Mouse (Mus musculus) layer of hippocampus, adult 9-11 months (tissue): ENCODE data around the gene D330020A13Rik.
"Not testable (repeated sequence)": the region's sequence is repeated elsewhere in the genome, so short reads cannot be mapped to it uniquely, and the experiment has no call there.

Experiments used
- DNase-seq: peaks from one replicate; pipeline ENCODE4 v3.0.0; 2022

The D330020A13Rik gene

GRCm38 (mm10) chr6:120294056-120294784 is at the start of gene D330020A13Rik, which contains the start of gene B4galnt3:
D330020A13Rik (plus strand) TSS chr6:120294364.
B4galnt3 (minus strand) TSS chr6:120294559.
- peak; percentile 37 for DNase-seq

GRCm38 (mm10) chr6:120246676-120247075 is 47.5 kb upstream of the D330020A13Rik start:
- DNase-seq = no peak

- DNase-seq = no peak
Measured at GRCm38 (mm10) chr6:120249831-120250230, 44.3 kb upstream of the D330020A13Rik start.

DNA sequence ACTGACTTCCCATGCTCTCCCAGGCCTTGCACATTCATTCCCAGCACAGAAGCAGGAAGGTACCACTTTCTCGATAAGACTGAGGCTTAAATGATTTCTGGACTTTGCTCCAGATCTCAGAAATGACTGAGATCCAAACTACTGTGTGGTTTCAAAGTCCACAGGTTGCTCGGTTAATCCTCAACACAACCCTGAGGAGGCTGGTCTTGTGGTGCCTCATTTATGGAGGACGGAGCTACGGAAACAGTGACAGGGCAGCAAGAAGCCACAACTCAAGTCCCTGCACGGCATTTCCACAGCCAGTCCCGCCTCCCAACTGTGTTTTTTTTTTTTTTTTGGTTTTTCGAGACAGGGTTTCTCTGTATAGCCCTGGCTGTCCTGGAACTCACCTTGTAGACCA is 43.2 kb upstream of the D330020A13Rik start:
- no peak for DNase-seq

DNA sequence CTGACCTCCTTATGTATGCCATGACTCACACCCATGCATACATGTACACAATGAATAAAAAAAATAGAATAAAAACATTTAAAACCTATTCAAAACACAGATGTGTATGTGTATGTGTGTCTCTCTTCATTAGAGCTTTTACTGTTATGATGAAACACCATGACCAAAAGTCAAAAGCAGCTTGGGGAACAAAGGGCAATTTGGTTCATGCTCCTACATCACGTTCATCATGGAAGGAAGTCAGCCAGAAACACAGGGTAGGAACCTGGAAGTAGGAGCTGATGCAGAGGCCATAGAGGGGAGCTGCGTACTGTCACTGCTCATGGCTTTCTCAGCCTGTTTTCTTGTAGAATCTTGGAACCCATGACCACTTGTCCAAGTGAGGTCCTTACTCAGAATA is 41.4 kb upstream of the D330020A13Rik start:
- DNase-seq = no peak

DNA sequence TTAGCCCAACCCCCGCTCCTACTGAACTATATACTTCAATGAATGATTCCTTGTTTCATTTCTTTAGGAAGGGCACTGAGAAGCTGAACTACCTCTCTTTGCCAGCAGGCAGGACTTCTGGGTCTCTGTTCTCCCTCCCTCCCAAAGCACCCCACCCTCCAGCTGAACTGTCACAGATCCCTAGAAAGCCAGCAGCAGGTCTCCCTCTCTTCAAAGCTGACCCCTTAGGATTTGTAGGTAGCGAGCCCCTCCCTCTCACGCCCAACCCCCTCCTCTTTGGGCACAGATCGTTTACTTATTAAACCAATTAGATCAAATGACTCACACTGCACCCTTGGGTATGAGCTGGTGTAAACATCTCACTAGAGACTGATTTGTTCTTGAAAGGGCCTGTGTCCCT is 39.5 kb upstream of the D330020A13Rik start:
- DNase-seq = no peak

- no peak for DNase-seq
Measured at GRCm38 (mm10) chr6:120255144-120255543, 39.0 kb upstream of the D330020A13Rik start.

- no peak for DNase-seq
Measured at GRCm38 (mm10) chr6:120255701-120256100, 38.5 kb upstream of the D330020A13Rik start.

DNA sequence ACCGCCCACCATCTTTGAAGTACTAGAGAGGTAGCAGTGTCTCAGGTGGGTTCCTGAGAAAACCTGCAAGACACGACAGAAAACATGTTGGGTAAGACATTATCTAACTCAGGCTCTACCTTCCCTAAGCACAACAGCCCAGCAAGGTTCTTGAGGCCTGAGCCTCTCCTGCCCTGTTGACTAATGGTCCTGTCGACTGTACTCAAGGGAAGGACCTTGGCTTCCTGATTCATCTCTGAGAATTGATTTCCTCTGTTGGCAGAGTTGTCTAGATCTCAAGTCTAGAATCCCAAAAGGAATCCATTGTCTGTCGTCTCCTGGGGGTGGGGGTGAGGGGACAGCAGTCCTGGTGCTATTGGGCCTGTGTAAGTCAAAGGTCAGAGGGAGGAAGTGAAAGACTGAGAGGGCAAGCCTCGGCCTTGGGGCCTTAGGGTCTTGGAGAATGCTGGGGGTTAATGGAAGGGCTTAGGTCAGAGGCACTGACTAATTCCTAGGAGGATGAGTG is 37.7 kb upstream of the D330020A13Rik start:
- DNase-seq = no peak

GRCm38 (mm10) chr6:120259481-120259880 is 34.7 kb upstream of the D330020A13Rik start:
- no peak for DNase-seq

DNA sequence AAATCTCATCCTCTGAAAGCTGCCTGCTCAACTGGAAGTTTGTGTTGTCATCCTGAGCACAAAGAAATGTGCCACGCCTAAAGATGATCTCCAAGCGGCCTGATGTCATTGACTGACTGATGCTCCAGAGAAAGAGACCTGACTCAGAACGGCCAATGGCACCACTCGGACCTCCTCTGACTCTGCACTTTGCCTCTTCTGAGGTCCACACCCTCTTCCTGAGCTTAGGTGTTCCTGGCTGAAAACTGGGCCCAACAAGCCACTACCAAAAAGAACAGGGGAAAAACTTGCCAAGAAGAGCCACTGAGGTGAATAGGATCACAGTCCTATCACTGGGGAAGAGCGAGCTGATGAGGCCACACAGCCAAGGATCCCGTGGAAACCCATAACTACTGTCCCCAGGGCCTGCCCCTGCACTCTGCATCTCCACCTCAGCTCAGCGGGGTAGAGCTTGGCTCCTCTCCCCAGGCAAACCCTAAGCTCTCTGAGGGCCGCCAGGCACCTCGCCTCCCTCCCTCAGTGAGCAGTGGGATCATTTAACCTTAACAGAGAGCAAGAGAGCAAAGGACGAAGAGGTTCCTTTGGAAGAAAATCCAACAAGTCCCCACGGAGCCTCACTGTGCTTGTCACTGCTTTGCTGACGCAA is 31.2 kb upstream of the D330020A13Rik start:
- no peak for DNase-seq

DNA sequence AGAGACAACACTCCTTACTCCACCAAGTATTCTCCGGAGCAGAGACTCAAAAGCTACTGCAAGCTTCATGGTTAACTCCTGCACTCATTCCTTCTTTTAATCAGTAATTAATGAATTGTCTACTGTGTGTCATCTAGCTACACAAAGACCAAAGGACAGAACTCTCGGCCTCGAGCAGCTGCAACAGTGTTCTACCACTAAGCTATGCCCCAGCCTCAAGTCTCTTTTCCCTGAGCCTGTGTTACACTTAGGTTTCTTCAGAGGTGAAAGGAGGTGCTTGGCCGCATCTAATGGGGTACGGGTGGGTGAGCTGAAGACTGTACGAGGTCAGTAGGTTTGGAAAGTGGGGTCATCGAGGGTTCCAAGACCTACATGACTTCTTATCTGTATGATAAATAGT is 30.6 kb upstream of the D330020A13Rik start:
- DNase-seq = no peak

DNA sequence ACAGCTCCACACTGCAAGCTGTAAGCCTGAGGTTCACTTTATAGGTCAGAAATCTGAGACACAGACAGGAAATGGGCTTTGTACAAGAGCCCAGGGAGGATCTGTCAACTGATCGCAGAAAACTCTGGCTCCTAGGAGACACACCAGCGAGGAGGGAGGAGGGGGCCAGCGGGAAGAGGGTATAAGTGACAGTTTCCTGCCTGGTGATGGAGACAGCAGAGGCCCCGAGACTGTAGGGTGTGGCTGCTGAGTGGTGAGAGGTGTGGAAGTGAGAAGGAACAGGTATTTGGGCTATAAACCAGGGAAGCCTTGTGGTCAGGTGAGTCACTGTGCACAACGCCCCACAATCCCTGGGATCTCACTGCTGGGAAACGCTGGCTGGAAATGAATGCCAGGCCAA is 30.0 kb upstream of the D330020A13Rik start:
- DNase-seq = no peak

DNA sequence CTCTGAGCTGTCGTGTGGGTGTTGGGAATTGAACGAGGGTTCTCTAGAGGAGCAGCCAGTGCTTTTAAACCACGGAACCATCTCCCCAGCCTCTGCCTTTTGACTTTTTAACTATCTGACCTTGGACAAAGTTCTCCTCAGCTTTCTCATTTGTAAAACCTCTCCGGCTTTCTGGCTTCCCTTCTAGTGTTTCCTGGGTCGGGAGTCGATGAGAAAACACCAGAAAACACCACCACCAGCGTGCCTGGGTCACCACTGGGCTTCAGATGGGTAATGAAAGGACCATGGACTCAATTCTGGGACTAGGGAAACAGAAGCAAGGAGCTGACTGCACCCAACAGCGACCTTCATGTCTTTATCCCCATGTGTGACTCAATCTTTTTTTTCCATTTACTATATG is 20.0 kb upstream of the D330020A13Rik start:
- no peak for DNase-seq

GRCm38 (mm10) chr6:120274887-120275286 is 19.3 kb upstream of the D330020A13Rik start:
- peak; percentile 29 for DNase-seq

- no peak for DNase-seq
Measured at GRCm38 (mm10) chr6:120275301-120275700, 18.9 kb upstream of the D330020A13Rik start.

GRCm38 (mm10) chr6:120276874-120277449 is 17.2 kb upstream of the D330020A13Rik start:
- no peak for DNase-seq

DNA sequence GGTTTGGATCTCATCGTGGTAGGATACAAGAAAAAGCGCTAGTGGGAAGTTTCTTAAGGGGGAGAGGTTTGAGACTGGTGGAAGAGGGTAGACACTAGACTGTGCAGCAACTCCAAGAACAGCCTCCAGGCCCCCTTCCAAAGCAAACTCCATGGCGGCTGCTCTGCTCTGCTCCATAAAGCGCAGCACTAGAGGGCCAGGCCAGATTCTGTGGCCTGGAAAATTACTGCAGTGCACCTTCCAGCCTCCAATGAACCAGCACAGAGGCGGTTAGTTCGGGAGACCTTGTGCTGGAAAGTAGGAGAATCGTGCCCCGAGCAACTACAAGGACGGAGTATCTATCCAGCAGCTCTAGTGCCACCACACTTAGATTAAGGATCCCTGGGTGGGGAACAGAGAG is 6.9 kb upstream of the D330020A13Rik start:
- DNase-seq = no peak

DNA sequence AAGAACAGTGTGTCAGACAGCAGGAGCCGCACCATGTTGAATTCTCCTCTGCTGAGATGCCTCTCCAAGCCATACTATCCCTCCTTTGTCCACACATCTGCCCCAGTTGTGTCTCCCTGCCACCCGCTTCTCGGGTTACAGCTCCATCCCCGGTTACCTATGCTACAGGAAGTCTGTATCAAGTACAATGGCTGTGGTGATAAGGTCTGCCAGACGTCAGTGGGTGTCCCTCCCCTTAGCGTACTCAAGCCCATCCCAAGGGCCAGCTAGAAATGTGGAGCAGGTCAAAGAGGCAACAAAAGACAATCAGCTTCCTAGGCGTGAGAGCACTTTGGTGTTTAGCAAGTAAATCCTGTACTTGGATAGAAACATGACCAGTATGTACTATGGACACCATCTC is 5.6 kb upstream of the D330020A13Rik start:
- DNase-seq = no peak

- no peak for DNase-seq
Measured at GRCm38 (mm10) chr6:120289430-120289829, 4.7 kb upstream of the D330020A13Rik start.

DNA sequence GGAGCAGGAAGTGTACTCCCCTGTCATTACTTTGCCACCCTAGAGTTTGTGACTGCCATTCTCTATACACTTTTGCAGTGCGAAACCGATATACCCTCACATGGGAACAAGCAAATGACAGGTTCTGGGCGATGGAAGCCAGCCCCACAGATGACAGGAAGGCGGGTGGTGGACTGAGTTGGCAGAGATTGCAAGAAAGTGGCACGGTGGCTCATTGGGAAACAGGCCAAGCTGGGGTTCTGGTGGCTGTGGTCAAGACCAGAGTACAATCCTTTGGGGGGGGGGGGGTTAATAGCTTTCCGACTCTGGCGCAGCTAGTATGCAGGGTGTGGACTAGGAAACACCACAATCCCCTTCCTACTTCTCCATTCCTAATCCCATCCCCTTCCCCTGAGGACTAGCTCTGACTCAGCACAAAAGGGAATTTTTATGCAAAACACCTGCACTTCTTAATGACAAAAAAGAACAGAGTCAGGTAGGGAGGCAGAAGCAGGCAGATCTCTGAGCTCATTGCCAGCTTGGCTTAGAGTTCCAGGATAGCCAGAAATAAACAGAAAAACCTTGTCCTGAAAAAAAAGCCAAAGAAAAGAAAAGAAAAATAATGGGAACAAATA is 2.7 kb upstream of the D330020A13Rik start:
- no peak for DNase-seq

- DNase-seq = peak; percentile 17
Measured at GRCm38 (mm10) chr6:120294785-120295133, 595 bp downstream of the D330020A13Rik start.

GRCm38 (mm10) chr6:120296589-120296988 is 2.4 kb downstream of the D330020A13Rik start:
- DNase-seq = not testable (repeated sequence)

DNA sequence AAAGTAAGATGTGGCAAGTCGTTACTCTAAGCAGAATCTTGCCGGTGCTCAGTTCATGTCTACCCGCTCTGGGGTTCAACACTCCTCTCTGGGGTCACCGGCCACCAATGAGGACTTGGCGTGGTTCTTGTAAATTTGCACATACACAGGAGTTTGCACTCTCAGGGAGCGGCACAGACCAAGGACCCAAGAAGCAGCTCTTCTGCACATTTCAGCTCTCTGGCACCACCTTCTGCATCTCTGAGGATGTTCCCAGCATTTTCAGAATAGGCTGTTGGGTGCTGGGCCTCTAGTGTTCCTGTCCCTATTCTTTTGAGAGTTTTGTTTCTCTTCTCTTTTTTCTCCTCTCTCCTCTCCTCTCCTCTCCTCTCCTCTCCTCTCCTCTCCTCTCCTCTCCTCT is 7.0 kb downstream of the D330020A13Rik start:
- DNase-seq = peak; percentile 22
